Mouse (Mus musculus) brain, embryonic 14.5 days (tissue): ENCODE data around the gene Sertad3.

Source experiments
- CTCF ChIP-seq: fragments of 200-500 bp; IDR thresholded peaks from 2 replicates; pipeline ENCODE4 v1.5.1; 2012; ENCODE audit warnings: inconsistent platforms, mild to moderate bottlenecking, moderate library complexity, borderline replicate concordance; ENCODE audit not compliant: insufficient read depth, insufficient read length; ENCODE audit errors: extremely low read depth
- POLR2A ChIP-seq: fragments of 200-500 bp; IDR thresholded peaks from 2 replicates; pipeline ENCODE4 v1.6.1; 2012; ENCODE audit warnings: mild to moderate bottlenecking, inconsistent platforms, borderline replicate concordance; ENCODE audit not compliant: poor library complexity, insufficient read depth, insufficient read length, severe bottlenecking; ENCODE audit errors: extremely low read depth

DNA sequence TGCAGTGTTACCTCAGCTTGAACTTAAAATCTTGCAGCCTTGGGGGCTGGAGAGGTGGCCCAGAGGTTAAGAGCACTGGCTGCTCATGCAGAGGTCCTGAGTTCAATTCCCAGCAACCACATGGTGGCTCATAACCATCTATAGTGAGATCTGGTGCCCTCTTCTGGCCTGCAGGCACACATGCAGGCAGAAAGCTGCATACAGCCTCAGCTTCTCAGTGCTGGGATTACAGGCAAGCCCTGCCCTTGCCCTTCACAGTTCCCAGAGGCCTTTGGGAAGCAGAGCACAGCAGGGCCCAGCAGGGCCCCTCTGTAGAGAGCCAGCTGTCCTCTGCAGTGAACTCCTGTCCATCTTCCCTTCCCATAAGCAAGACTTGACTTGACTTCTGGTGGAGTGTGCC lies 46.5 kb downstream of the Sertad3 start:
- TF ChIP-seq CTCF (no peak), POLR2A (no peak)
